Comparison of ENCODE assay signal across 22 mouse cellular contexts in genomic region chr5:120980116-120980515, GRCm38 (mm10). TPM values are rescaled to one million over a fixed set of nuclear protein-coding genes. Genes with fewer than 3 reads are reported as not detected.
DNase-seq lines count a peak whose midpoint lies in the region; ATAC-seq and TF ChIP-seq lines count a peak whose summit lies in the region.
"Had no signal": no experiment of that assay in that cellular context is flagged by ENCODE, and none has a peak within 500 bp of the region (broad histone marks: within the 10 kb centered on the region; RNA-seq: fewer than 3 reads in every experiment).

No protein-coding gene starts in this region.

- ATAC-seq in liver, postnatal 0 days, result no peak
- no peak for ATAC-seq in liver, embryonic 11.5 days (replicated peaks; ENCODE audit: low FRiP score)
- no peak for ATAC-seq in forebrain, embryonic 11.5 days (replicated peaks; ENCODE audit: low FRiP score)
- ATAC-seq: forebrain, embryonic 13.5 days had no signal

- H3K27me3 ChIP-seq in heart, adult 2 months (ENCODE audit: control insufficient read depth, insufficient read depth, low read length), result no peaks in the 10 kb centered on the region
- no peaks in the 10 kb centered on the region for H3K27me3 ChIP-seq in liver, postnatal 0 days (ENCODE audit: insufficient read depth, low read length)
- no peaks in the 10 kb centered on the region for H3K27me3 ChIP-seq in liver, embryonic 11.5 days (replicated peaks; ENCODE audit: control insufficient read depth, insufficient read depth, low read length)
- no peaks in the 10 kb centered on the region for H3K27me3 ChIP-seq in small intestine, adult 2 months (ENCODE audit: control insufficient read depth, insufficient read depth, low read length)
- no peaks in the 10 kb centered on the region for H3K27me3 ChIP-seq in forebrain, embryonic 11.5 days (ENCODE audit: control insufficient read depth, insufficient read depth, low read length)
- H3K27me3 ChIP-seq: forebrain, embryonic 13.5 days; hindbrain, embryonic 13.5 days had no signal

- TF ChIP-seq CTCF in heart, adult 2 months (IDR thresholded peaks at IDR 0.05), result 0 out of 2 replicates have a peak, but pooled peaks have one; percentile 17
- TF ChIP-seq CTCF in liver, postnatal 0 days (IDR thresholded peaks at IDR 0.05; ENCODE audit: low read depth), result peak; percentile 18
- TF ChIP-seq CTCF in small intestine, adult 2 months (IDR thresholded peaks at IDR 0.05; ENCODE audit: extremely low read depth, insufficient read length, insufficient replicate concordance, low read depth, low read length), result peak; percentile 27; the same call in 1 of the 2 replicates

- H3K4me3 ChIP-seq in heart, adult 2 months, result no peak overlapping the region
- no peak overlapping the region for H3K4me3 ChIP-seq in liver, postnatal 0 days (ENCODE audit: low read depth, low read length)
- no peak overlapping the region for H3K4me3 ChIP-seq in liver, embryonic 11.5 days (ENCODE audit: low read depth, low read length)
- H3K4me3 ChIP-seq in small intestine, adult 2 months (ENCODE audit: low read depth, low read length), result no peak overlapping the region
- H3K4me3 ChIP-seq in forebrain, embryonic 11.5 days (ENCODE audit: low read depth, low read length), result no peak overlapping the region
- H3K4me3 ChIP-seq: forebrain, embryonic 13.5 days; hindbrain, embryonic 13.5 days had no signal

- H3K79me2 ChIP-seq in heart, adult 2 months (replicated peaks; ENCODE audit: control insufficient read depth, insufficient read depth, low read length), result no peaks in the 10 kb centered on the region

- H3K9me3 ChIP-seq in liver, postnatal 0 days (ENCODE audit: low read length), result peaks cover 2% of the 10 kb centered on the region; the same call in 1 of the 2 replicates
- H3K9me3 ChIP-seq in liver, embryonic 11.5 days (ENCODE audit: control insufficient read depth, low read length), result peaks cover 6% of the 10 kb centered on the region
- H3K9me3 ChIP-seq in forebrain, embryonic 11.5 days (ENCODE audit: control insufficient read depth, low read length), result no peaks in the 10 kb centered on the region
- H3K9me3 ChIP-seq: hindbrain, embryonic 13.5 days had no signal

- no peak for TF ChIP-seq POLR2A in heart, adult 2 months (IDR thresholded peaks at IDR 0.05; ENCODE audit: insufficient read depth, low read depth, low read length)
- no peak for TF ChIP-seq POLR2A in small intestine, adult 2 months (IDR thresholded peaks at IDR 0.05; ENCODE audit: low read depth, low read length)

- TF ChIP-seq EP300 in heart, adult 2 months (IDR thresholded peaks at IDR 0.05; ENCODE audit: insufficient read depth, low read depth, low read length), result no peak
- TF ChIP-seq EP300 in liver, postnatal 0 days (IDR thresholded peaks at IDR 0.05; ENCODE audit: low read depth), result no peak

- intact Hi-C loops in heart, adult 2 months (cut with DNase I), result no loop called here

- no peak for DNase-seq in heart, adult 2 months
- DNase-seq in heart, adult 11 months, result no peak
- no peak for DNase-seq in liver, postnatal 0 days
- no peak for DNase-seq in liver, embryonic 11.5 days (ENCODE audit: low spot score)
- DNase-seq in ES-CJ7 (ENCODE audit: low read depth, low spot score), result peak; percentile 31
- no peak for DNase-seq in forebrain, embryonic 11.5 days (ENCODE audit: low spot score)
- DNase-seq: adrenal gland, postnatal 36 days; cerebellum, adult 8-10 months; heart, postnatal 10 days; lung, adult 2 months; lung, postnatal 36 days; retina, postnatal 1 day; thymus, postnatal 36 days had no signal

- H3K4me1 ChIP-seq in heart, adult 2 months (ENCODE audit: control insufficient read depth, insufficient read depth, low read length), result no peaks in the 10 kb centered on the region
- H3K4me1 ChIP-seq in liver, postnatal 0 days (ENCODE audit: insufficient read depth), result no peaks in the 10 kb centered on the region
- H3K4me1 ChIP-seq in liver, embryonic 11.5 days (replicated peaks; ENCODE audit: control insufficient read depth, insufficient read depth, low read length), result no peaks in the 10 kb centered on the region
- no peaks in the 10 kb centered on the region for H3K4me1 ChIP-seq in small intestine, adult 2 months (ENCODE audit: control insufficient read depth, insufficient read depth, insufficient read length, low read length)
- H3K4me1 ChIP-seq in forebrain, embryonic 11.5 days (replicated peaks; ENCODE audit: control insufficient read depth, insufficient read depth, low read length), result no peaks in the 10 kb centered on the region
- H3K4me1 ChIP-seq: forebrain, embryonic 13.5 days; hindbrain, embryonic 13.5 days had no signal

- H3K4me2 ChIP-seq in liver, postnatal 0 days (ENCODE audit: low read depth, low read length), result no peak overlapping the region
- H3K4me2 ChIP-seq in liver, embryonic 11.5 days, result no peak overlapping the region
- H3K4me2 ChIP-seq in forebrain, embryonic 11.5 days (ENCODE audit: low read depth, low read length, severe bottlenecking), result no peak overlapping the region
- H3K4me2 ChIP-seq: forebrain, embryonic 13.5 days; heart, embryonic 11.5 days; hindbrain, embryonic 13.5 days; midbrain, embryonic 11.5 days had no signal

- H3K27ac ChIP-seq in heart, adult 2 months, result no peak overlapping the region
- H3K27ac ChIP-seq in liver, postnatal 0 days (ENCODE audit: low read depth), result no peak overlapping the region
- no peak overlapping the region for H3K27ac ChIP-seq in liver, embryonic 11.5 days (ENCODE audit: low read depth, low read length)
- H3K27ac ChIP-seq in small intestine, adult 2 months (ENCODE audit: insufficient read depth, low read depth, low read length), result no peak overlapping the region
- no peak overlapping the region for H3K27ac ChIP-seq in forebrain, embryonic 11.5 days (ENCODE audit: low read depth, low read length)
- H3K27ac ChIP-seq: forebrain, embryonic 13.5 days; hindbrain, embryonic 13.5 days had no signal

- no peaks in the 10 kb centered on the region for H3K36me3 ChIP-seq in heart, adult 2 months (ENCODE audit: control insufficient read depth, insufficient read depth, low read length)
- H3K36me3 ChIP-seq in liver, postnatal 0 days (replicated peaks; ENCODE audit: insufficient read depth, low read length), result no peaks in the 10 kb centered on the region
- no peaks in the 10 kb centered on the region for H3K36me3 ChIP-seq in liver, embryonic 11.5 days (ENCODE audit: control insufficient read depth, insufficient read depth, low read length)
- no peaks in the 10 kb centered on the region for H3K36me3 ChIP-seq in small intestine, adult 2 months (ENCODE audit: control insufficient read depth, insufficient read depth, low read length)
- H3K36me3 ChIP-seq in forebrain, embryonic 11.5 days (ENCODE audit: control insufficient read depth, insufficient read depth, low read length), result no peaks in the 10 kb centered on the region
- H3K36me3 ChIP-seq: hindbrain, embryonic 13.5 days had no signal

- 82% methylated on average over 2 of the region's 2 CpGs for WGBS in heart, adult 2 months
- 71% methylated on average over 2 of the region's 2 CpGs for WGBS in liver, postnatal 0 days (ENCODE audit: insufficient replicate concordance)
- 75% methylated on average over 2 of the region's 2 CpGs for WGBS in liver, embryonic 11.5 days
- 85% methylated on average over 2 of the region's 2 CpGs for WGBS in small intestine, adult 2 months
- 93% methylated on average over 2 of the region's 2 CpGs for WGBS in forebrain, embryonic 11.5 days

- H3K9ac ChIP-seq in heart, adult 2 months (ENCODE audit: low read depth, low read length), result no peak overlapping the region
- H3K9ac ChIP-seq in liver, postnatal 0 days (replicated peaks), result no peak overlapping the region
- no peak overlapping the region for H3K9ac ChIP-seq in liver, embryonic 11.5 days (ENCODE audit: low read depth, low read length)
- H3K9ac ChIP-seq in forebrain, embryonic 11.5 days (ENCODE audit: low read length), result no peak overlapping the region
- H3K9ac ChIP-seq: forebrain, embryonic 13.5 days; hindbrain, embryonic 13.5 days had no signal

RNA-seq across cellular contexts. Expression of gene Rph3a, which starts 29.8 kb away (rescaled TPM):
- total RNA-seq in heart, adult 2 months (2021), result not detected
- 0.06 TPM in 1 of 2 replicates, not detected in the other for polyA plus RNA-seq in heart, adult 2 months (2012; rRNA removed)
- polyA plus RNA-seq in liver, postnatal 0 days (2015; fragmentation: Nextera tagmentation; extraction: Ambion mirVana), result 0.02 and 0.06 TPM in 2 replicates
- not detected in 2 replicates for polyA plus RNA-seq in liver, embryonic 11.5 days (2014; fragmentation: Nextera tagmentation; extraction: Ambion mirVana)
- 0.25 and 0.35 TPM in 2 replicates for polyA plus RNA-seq in small intestine, adult 2 months (2012; rRNA removed)
- polyA plus RNA-seq in forebrain, embryonic 11.5 days (2014; fragmentation: Nextera tagmentation; extraction: Ambion mirVana), result 2.1 and 2.2 TPM in 2 replicates
- total RNA-seq: CH12.LX; common myeloid progenitor, adult 5-6 weeks; heart, postnatal 10 days; monocyte, adult 5-6 weeks had no signal
- polyA plus RNA-seq: heart, embryonic 11.5 days; kidney, embryonic 14.5 days; lung, adult 2 months had no signal
